Mouse (Mus musculus) stomach, postnatal 0 days (tissue): ENCODE measurements at regions not wholly inside any gene's neighbourhood (a gene's known extent, or its start where the extent isn't known, plus 50 kb on each side); places are given as distances from the start of the nearest gene placed in this dataset.
A peak's percentile ranks its signal among the peaks of the same experiment; 100 is the strongest.

ENCODE experiments used
- ATAC-seq: fragments of 200-750 bp; cut with Nextera tagmentation; 2 replicates; pipeline ENCODE4 v1.8.0; 2017; ENCODE audit not compliant: low FRiP score, low TSS enrichment
- DNase-seq: peaks from one replicate; pipeline ENCODE4 v3.0.0-alpha.2; 2016; ENCODE audit warnings: low spot score
- H3K27ac ChIP-seq: fragments of 300-500 bp; sonication (generic); replicated peaks from 2 replicates; pipeline ENCODE4 v1.5.1; 2014; ENCODE audit warnings: mild to moderate bottlenecking, control low read depth
- H3K27me3 ChIP-seq: fragments of 300-500 bp; sonication (generic); 2 replicates; pipeline ENCODE4 v1.6.1; 2014; ENCODE audit warnings: low read length; ENCODE audit not compliant: control insufficient read depth, insufficient read depth
- H3K36me3 ChIP-seq: fragments of 300-500 bp; sonication (generic); 2 replicates; pipeline ENCODE4 v1.6.1; 2014; ENCODE audit warnings: low read length, mixed read lengths; ENCODE audit not compliant: control insufficient read depth, insufficient read depth
- H3K4me1 ChIP-seq: fragments of 300-500 bp; sonication (generic); replicated peaks from 2 replicates; pipeline ENCODE4 v1.6.1; 2014; ENCODE audit warnings: antibody characterized with exemption; ENCODE audit not compliant: control insufficient read depth, insufficient read depth
- H3K4me2 ChIP-seq: fragments of 300-500 bp; sonication (generic); replicated peaks from 2 replicates; pipeline ENCODE4 v1.6.1; 2014; ENCODE audit warnings: low read depth, mild to moderate bottlenecking, control low read depth, moderate library complexity
- H3K4me3 ChIP-seq: fragments of 300-500 bp; sonication (generic); 2 replicates; pipeline ENCODE4 v1.5.1; 2014; ENCODE audit warnings: low read depth, low read length, control low read depth
- H3K9ac ChIP-seq: fragments of 300-500 bp; sonication (generic); 2 replicates; pipeline ENCODE4 v1.6.1; 2014; ENCODE audit warnings: mild to moderate bottlenecking, low read length, control low read depth, mixed read lengths
- H3K9me3 ChIP-seq: fragments of 300-500 bp; sonication (generic); 2 replicates; pipeline ENCODE4 v1.6.1; 2016; ENCODE audit warnings: low read length; ENCODE audit not compliant: control insufficient read depth
- CTCF ChIP-seq: IDR thresholded peaks from 2 replicates; pipeline ENCODE4 v1.5.1; 2016; ENCODE audit warnings: antibody characterized with exemption, low read depth, mild to moderate bottlenecking, moderate library complexity
- EP300 ChIP-seq: optimal IDR thresholded peaks from 2 replicates; pipeline ENCODE3; 2016; ENCODE audit warnings: antibody characterized with exemption
- WGBS: fragments of 180-500 bp; shearing (Covaris S2); extraction: QIAGEN DNeasy Blood & Tissue Kit; methylation state at CpG from one replicate; pipeline ENCODE4 v1.1.7; 2014; 5-methylcytosine and 5-hydroxymethylcytosine counted together

DNA sequence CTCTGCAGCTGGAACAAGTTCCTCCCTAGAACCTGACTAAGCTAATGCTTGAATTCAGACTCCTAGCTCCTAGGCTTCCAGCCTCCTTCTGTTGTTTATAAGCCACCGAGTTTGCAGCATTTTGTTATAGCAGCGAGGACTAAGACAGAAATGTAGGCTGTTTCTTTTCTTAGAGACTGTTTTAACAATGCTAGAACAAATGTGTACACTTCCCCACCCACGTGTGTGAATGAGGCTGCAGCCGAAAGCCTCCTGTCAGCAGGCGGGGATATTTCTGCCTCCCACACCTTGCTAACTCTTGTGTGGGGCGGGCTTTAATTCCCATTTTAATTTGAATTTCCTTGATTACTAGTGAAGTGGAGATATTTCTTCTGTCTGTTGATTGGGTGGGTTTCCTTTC lies 153.4 kb downstream of the Otoa start:
- Histone ChIP-seq H3K27me3 (no peaks in the 10 kb centered on the region), H3K27ac (no peak overlapping the region), H3K4me2 (no peak overlapping the region), H3K4me1 (no peaks in the 10 kb centered on the region), H3K9ac (no peak overlapping the region), H3K36me3 (no peaks in the 10 kb centered on the region), H3K9me3 (no peaks in the 10 kb centered on the region), H3K4me3 (no peak overlapping the region)
- no peak for DNase-seq
- TF ChIP-seq EP300 (no peak), CTCF (no peak)
- ATAC-seq, result no peak
- WGBS, result 45% methylated on average over 6 of the region's 6 CpGs

DNA sequence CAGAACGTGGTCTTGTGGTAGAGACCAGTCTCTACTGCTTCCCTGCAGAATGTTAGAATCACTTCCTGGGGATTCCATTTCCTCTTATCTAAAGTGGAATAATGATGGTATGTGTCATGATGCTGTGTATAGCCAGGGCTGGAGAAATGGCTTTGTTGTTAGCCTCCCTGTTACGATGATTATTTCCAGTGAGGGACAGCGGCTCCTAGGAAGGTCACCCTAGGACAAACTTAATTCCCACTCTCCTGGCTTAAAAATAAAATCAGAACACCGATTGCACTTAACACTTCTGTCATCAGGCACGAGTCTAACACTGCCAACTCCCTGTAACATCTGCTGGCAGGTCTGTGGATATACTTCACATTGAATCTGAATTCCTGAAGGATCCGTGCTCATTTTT lies 151.9 kb upstream of the Hs3st2 start:
- DNase-seq, result no peak
- no peak overlapping the region for H3K4me3 ChIP-seq
- no peaks in the 10 kb centered on the region for H3K36me3 ChIP-seq
- H3K9ac ChIP-seq, result no peak overlapping the region
- 78% methylated on average over 6 of the region's 6 CpGs for WGBS
- no peaks in the 10 kb centered on the region for H3K4me1 ChIP-seq
- H3K9me3 ChIP-seq, result no peaks in the 10 kb centered on the region
- H3K27ac ChIP-seq, result no peak overlapping the region
- TF ChIP-seq CTCF (no peak), EP300 (no peak)
- no peaks in the 10 kb centered on the region for H3K27me3 ChIP-seq
- no peak for ATAC-seq
- H3K4me2 ChIP-seq, result no peak overlapping the region

DNA sequence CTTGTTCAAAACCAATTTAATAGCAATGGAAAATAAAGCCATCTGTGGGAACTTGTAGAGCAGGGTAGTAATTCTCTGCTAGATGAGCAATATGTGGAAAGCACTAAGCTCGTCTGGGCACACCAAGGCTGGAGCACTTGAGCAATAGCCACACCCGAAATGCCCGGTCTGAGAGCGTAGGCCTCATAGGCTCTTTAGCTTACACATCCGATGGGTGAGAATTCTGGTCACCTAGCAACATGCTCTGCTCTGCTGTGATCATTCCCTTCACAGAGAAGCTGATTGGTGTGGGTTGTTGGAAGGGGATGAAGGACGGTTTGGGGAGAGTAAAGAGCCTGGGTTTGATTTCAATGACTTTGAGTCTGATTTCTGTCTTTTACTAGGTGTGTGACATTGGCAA lies 143.8 kb upstream of the Hs3st2 start:
- Histone ChIP-seq H3K9ac (no peak overlapping the region), H3K4me2 (no peak overlapping the region), H3K27ac (no peak overlapping the region), H3K4me3 (no peak overlapping the region), H3K36me3 (no peaks in the 10 kb centered on the region), H3K4me1 (no peaks in the 10 kb centered on the region), H3K27me3 (no peaks in the 10 kb centered on the region), H3K9me3 (no peaks in the 10 kb centered on the region)
- no peak for ATAC-seq
- 60% methylated on average over 6 of the region's 6 CpGs for WGBS
- TF ChIP-seq CTCF, result no peak
- no peak for TF ChIP-seq EP300
- no peak for DNase-seq

DNA sequence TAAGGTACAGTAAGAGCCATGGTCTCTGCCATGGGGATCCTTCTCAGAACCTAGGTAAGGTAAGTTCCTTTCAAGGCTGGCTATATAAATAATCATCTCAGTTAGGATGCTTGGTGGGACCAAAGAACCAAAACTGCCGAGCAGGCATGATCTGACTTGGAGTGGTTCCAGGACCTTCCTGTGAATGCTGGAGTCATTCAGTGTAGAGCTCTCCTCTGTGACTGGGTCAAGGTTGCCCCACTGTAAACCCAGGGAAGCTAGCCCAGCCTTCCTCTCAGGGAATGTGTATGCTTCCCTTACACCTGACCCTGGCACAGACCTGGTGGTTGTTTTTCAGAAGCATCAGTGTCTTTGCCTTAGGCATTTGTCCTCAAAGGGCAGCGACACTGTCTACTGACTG lies 134.2 kb upstream of the Hs3st2 start:
- no peak overlapping the region for H3K4me3 ChIP-seq
- TF ChIP-seq EP300 (no peak), CTCF (no peak)
- no peak overlapping the region for H3K27ac ChIP-seq
- no peak overlapping the region for H3K4me2 ChIP-seq
- H3K27me3 ChIP-seq, result no peaks in the 10 kb centered on the region
- H3K4me1 ChIP-seq, result no peaks in the 10 kb centered on the region
- H3K9ac ChIP-seq, result no peak overlapping the region
- no peak for DNase-seq
- H3K36me3 ChIP-seq, result no peaks in the 10 kb centered on the region
- WGBS, result 77% methylated on average over 2 of the region's 2 CpGs
- no peaks in the 10 kb centered on the region for H3K9me3 ChIP-seq
- no peak for ATAC-seq

DNA sequence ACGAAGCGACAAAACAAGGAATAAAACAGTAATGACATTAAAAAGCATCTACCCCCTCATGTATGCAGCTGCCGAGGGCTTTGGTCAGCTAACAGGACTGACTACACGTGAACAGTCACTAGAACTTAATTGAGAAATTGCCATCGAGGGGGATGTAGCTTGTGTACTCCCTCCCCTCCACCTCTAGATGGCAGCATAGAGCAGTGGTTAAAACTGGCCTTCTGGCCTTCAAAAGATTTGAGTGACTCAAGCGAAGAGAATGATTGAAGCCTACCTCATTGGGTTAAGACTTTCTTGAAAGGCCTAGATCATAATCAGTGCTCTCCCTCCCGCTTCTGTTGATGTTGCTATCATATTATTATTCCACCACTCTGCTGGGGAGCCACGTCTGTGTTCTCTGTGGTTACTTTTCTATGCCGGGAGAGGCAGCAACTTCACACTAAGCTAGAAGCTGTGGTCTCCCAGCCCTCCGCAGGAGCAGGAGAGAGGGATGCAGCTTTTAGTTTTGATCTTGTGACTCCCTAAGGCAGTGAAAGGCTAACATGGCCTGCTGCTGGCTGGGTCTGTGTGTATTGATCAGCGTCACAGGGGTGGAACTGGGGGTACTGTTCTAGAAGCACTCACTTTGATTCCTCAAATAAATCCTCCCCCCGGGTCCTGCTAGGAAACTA lies 132.7 kb upstream of the Hs3st2 start:
- Histone ChIP-seq H3K36me3 (no peaks in the 10 kb centered on the region), H3K27ac (no peak overlapping the region), H3K27me3 (no peaks in the 10 kb centered on the region), H3K9ac (no peak overlapping the region), H3K4me2 (no peak overlapping the region), H3K9me3 (no peaks in the 10 kb centered on the region), H3K4me3 (no peak overlapping the region), H3K4me1 (no peaks in the 10 kb centered on the region)
- TF ChIP-seq EP300 (no peak), CTCF (peak; percentile 90)
- WGBS, result 48% methylated on average over 12 of the region's 12 CpGs
- peak; percentile 43 for DNase-seq
- ATAC-seq, result no peak

DNA sequence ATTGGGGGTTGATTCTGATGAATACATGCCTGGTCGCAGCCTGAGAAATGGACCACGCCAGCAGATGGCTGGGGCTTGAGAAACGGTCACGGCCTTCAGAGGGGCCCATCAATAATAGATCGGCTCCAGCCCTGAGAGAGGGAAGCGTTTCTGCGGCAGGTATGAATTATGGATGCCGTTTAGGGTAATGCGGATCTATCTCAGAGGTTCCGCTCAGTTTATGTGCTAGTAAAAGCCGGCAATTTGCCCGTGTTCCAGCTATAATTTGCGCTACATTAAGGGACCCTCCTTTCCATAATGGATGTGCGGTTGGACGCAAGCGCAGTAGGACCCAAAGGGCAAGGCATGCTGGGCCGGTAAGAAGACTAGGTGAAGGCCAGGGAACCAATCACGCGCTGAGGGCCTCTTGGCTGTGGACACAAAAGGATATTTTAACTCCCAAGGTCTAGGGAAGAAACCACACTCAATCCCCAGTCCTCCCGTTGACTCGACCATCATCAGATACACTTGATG lies 132.1 kb upstream of the Hs3st2 start:
- Histone ChIP-seq H3K27me3 (no peaks in the 10 kb centered on the region), H3K4me1 (no peaks in the 10 kb centered on the region), H3K9ac (no peak overlapping the region), H3K36me3 (no peaks in the 10 kb centered on the region), H3K4me3 (no peak overlapping the region), H3K4me2 (no peak overlapping the region), H3K9me3 (no peaks in the 10 kb centered on the region), H3K27ac (no peak overlapping the region)
- ATAC-seq (no peak), DNase-seq (no peak)
- TF ChIP-seq EP300, result no peak
- no peak for TF ChIP-seq CTCF
- 84% methylated on average over 21 of the region's 21 CpGs for WGBS
